Mouse (Mus musculus) urinary bladder, adult 18-20 months (tissue): ENCODE measurements around the gene Fbxl17.

Experiments used
- DNase-seq, 2 experiments: peaks; one replicate each; pipeline ENCODE4 v3.0.0; 2022; ENCODE audit warnings: low spot score in 2 of 2, mixed read lengths in 2 of 2

The Fbxl17 gene

GRCm38 (mm10) chr17:63167248-63167647 is 332.6 kb downstream of the Fbxl17 start:
- no peak for DNase-seq

GRCm38 (mm10) chr17:63166692-63167091 is 333.1 kb downstream of the Fbxl17 start:
- no peak for DNase-seq

GRCm38 (mm10) chr17:63165847-63166246 is 334.0 kb downstream of the Fbxl17 start:
- DNase-seq, result no peak

- DNase-seq, result no peak
These were observed 335.5 kb downstream of the Fbxl17 start for GRCm38 (mm10) chr17:63164289-63164688.

GRCm38 (mm10) chr17:63161953-63162352 is 337.9 kb downstream of the Fbxl17 start:
- no peak for DNase-seq

- no peak for DNase-seq
These were observed 340.6 kb downstream of the Fbxl17 start for GRCm38 (mm10) chr17:63159196-63159595.

GRCm38 (mm10) chr17:63158436-63158835 is 341.4 kb downstream of the Fbxl17 start:
- no peak for DNase-seq

GRCm38 (mm10) chr17:63157906-63158305 is 341.9 kb downstream of the Fbxl17 start:
- no peak for DNase-seq

- no peak for DNase-seq
These were observed 342.8 kb downstream of the Fbxl17 start for GRCm38 (mm10) chr17:63157019-63157418.

- no peak for DNase-seq
These were observed 353.3 kb downstream of the Fbxl17 start for GRCm38 (mm10) chr17:63146514-63146913.

GRCm38 (mm10) chr17:63145751-63146491 is 353.9 kb downstream of the Fbxl17 start:
- no peak for DNase-seq

- no peak for DNase-seq
These were observed 354.5 kb downstream of the Fbxl17 start for GRCm38 (mm10) chr17:63145311-63145741.

- no peak for DNase-seq
These were observed 356.0 kb downstream of the Fbxl17 start for GRCm38 (mm10) chr17:63143825-63144224.

GRCm38 (mm10) chr17:63134805-63135204 is 365.0 kb downstream of the Fbxl17 start:
- DNase-seq, result no peak

- DNase-seq, result no peak
These were observed 377.4 kb downstream of the Fbxl17 start for GRCm38 (mm10) chr17:63122427-63122826.

GRCm38 (mm10) chr17:63119701-63120100 is 380.1 kb downstream of the Fbxl17 start:
- DNase-seq, result no peak

- no peak for DNase-seq
These were observed 380.7 kb downstream of the Fbxl17 start for GRCm38 (mm10) chr17:63119077-63119476.

- DNase-seq, result no peak
These were observed 382.7 kb downstream of the Fbxl17 start for GRCm38 (mm10) chr17:63117130-63117529.

GRCm38 (mm10) chr17:63114399-63115085 is 385.3 kb downstream of the Fbxl17 start:
- no peak for DNase-seq

GRCm38 (mm10) chr17:63112826-63113225 is 387.0 kb downstream of the Fbxl17 start:
- DNase-seq, result no peak

- no peak for DNase-seq
These were observed 388.8 kb downstream of the Fbxl17 start for GRCm38 (mm10) chr17:63110994-63111393.

GRCm38 (mm10) chr17:63110211-63110755 is 389.5 kb downstream of the Fbxl17 start:
- no peak for DNase-seq

GRCm38 (mm10) chr17:63108035-63108434 is 391.8 kb downstream of the Fbxl17 start:
- DNase-seq, result no peak
